Mouse (Mus musculus): ENCODE measurements around the gene Zfp697. TPM values are rescaled to one million over a fixed set of nuclear protein-coding genes. Genes with fewer than 3 reads are reported as not detected.
"Not testable (repeated sequence)": the region's sequence is repeated elsewhere in the genome, so short reads cannot be mapped to it uniquely, and the experiment has no call there.

The Zfp697 gene
- polyA plus RNA-seq, 1 experiment from 2014 or later: 9.2 TPM

GRCm38 (mm10) chr3:98497401-98497800 lies 115.1 kb downstream of the Zfp697 start:
- not testable (repeated sequence) for ATAC-seq; H3K4me1 ChIP-seq (ENCODE audit: insufficient read depth, low read depth, low read length); H3K4me2 ChIP-seq (replicated peaks; ENCODE audit: low read depth, low read length); H3K27ac ChIP-seq (ENCODE audit: low read length); DNase-seq (ENCODE audit: low spot score); H3K27me3 ChIP-seq (replicated peaks; ENCODE audit: insufficient read depth, low read length); H3K9ac ChIP-seq (replicated peaks; ENCODE audit: low read depth); H3K4me3 ChIP-seq (ENCODE audit: low read depth, low read length); H3K9me3 ChIP-seq (ENCODE audit: low read length); H3K36me3 ChIP-seq (ENCODE audit: insufficient read depth, low read length)

GRCm38 (mm10) chr3:98507229-98507628 lies 125.0 kb downstream of the Zfp697 start:
- not testable (repeated sequence) for H3K4me2 ChIP-seq (replicated peaks; ENCODE audit: low read depth, low read length); H3K9me3 ChIP-seq (ENCODE audit: low read length); ATAC-seq; H3K27ac ChIP-seq (ENCODE audit: low read length); H3K4me1 ChIP-seq (ENCODE audit: insufficient read depth, low read depth, low read length); H3K36me3 ChIP-seq (ENCODE audit: insufficient read depth, low read length); H3K27me3 ChIP-seq (replicated peaks; ENCODE audit: insufficient read depth, low read length); DNase-seq (ENCODE audit: low spot score); H3K9ac ChIP-seq (replicated peaks; ENCODE audit: low read depth); H3K4me3 ChIP-seq (ENCODE audit: low read depth, low read length)
- WGBS: no CpG with 5 or more reads among the region's 5 CpGs

GRCm38 (mm10) chr3:98510414-98510813 lies 128.2 kb downstream of the Zfp697 start, which contains the start of gene Hsd3b4:
Gene Hsd3b4, minus strand, starts transcription at chr3:98510514.
- no CpG with 5 or more reads among the region's 1 CpGs for WGBS
- not testable (repeated sequence) for H3K9me3 ChIP-seq (ENCODE audit: low read length)

GRCm38 (mm10) chr3:98522779-98523178 lies 140.5 kb downstream of the Zfp697 start:
- not testable (repeated sequence) for ATAC-seq; H3K36me3 ChIP-seq (ENCODE audit: insufficient read depth, low read length); H3K4me3 ChIP-seq (ENCODE audit: low read depth, low read length); H3K9me3 ChIP-seq (ENCODE audit: low read length); DNase-seq (ENCODE audit: low spot score); H3K27me3 ChIP-seq (replicated peaks; ENCODE audit: insufficient read depth, low read length); H3K9ac ChIP-seq (replicated peaks; ENCODE audit: low read depth); H3K4me2 ChIP-seq (replicated peaks; ENCODE audit: low read depth, low read length); H3K4me1 ChIP-seq (ENCODE audit: insufficient read depth, low read depth, low read length); H3K27ac ChIP-seq (ENCODE audit: low read length)
- WGBS: 0% methylated on average over 1 of the region's 2 CpGs

More at GRCm38 (mm10) chr3:98510414-98510813, 128.2 kb downstream of the Zfp697 start, which contains the start of gene Hsd3b4:
- not testable (repeated sequence) for ATAC-seq; H3K36me3 ChIP-seq (ENCODE audit: insufficient read depth, low read length); H3K4me3 ChIP-seq (ENCODE audit: low read depth, low read length); DNase-seq (ENCODE audit: low spot score); H3K27me3 ChIP-seq (replicated peaks; ENCODE audit: insufficient read depth, low read length); H3K4me2 ChIP-seq (replicated peaks; ENCODE audit: low read depth, low read length); H3K27ac ChIP-seq (ENCODE audit: low read length); H3K9ac ChIP-seq (replicated peaks; ENCODE audit: low read depth); H3K4me1 ChIP-seq (ENCODE audit: insufficient read depth, low read depth, low read length)

- H3K4me3 ChIP-seq (ENCODE audit: low read depth, low read length); H3K4me1 ChIP-seq (ENCODE audit: insufficient read depth, low read depth, low read length); H3K36me3 ChIP-seq (ENCODE audit: insufficient read depth, low read length); H3K9ac ChIP-seq (replicated peaks; ENCODE audit: low read depth); H3K4me2 ChIP-seq (replicated peaks; ENCODE audit: low read depth, low read length); ATAC-seq; DNase-seq (ENCODE audit: low spot score); H3K27ac ChIP-seq (ENCODE audit: low read length); H3K9me3 ChIP-seq (ENCODE audit: low read length); H3K27me3 ChIP-seq (replicated peaks; ENCODE audit: insufficient read depth, low read length): not testable (repeated sequence)
- WGBS: no CpG with 5 or more reads among the region's 1 CpGs
Measured at GRCm38 (mm10) chr3:98524552-98524951, 142.3 kb downstream of the Zfp697 start.

- not testable (repeated sequence) for DNase-seq (ENCODE audit: low spot score); H3K4me2 ChIP-seq (replicated peaks; ENCODE audit: low read depth, low read length); ATAC-seq; H3K4me1 ChIP-seq (ENCODE audit: insufficient read depth, low read depth, low read length); H3K9ac ChIP-seq (replicated peaks; ENCODE audit: low read depth); H3K27ac ChIP-seq (ENCODE audit: low read length); H3K27me3 ChIP-seq (replicated peaks; ENCODE audit: insufficient read depth, low read length); H3K9me3 ChIP-seq (ENCODE audit: low read length); H3K4me3 ChIP-seq (ENCODE audit: low read depth, low read length); H3K36me3 ChIP-seq (ENCODE audit: insufficient read depth, low read length)
Measured at GRCm38 (mm10) chr3:98524978-98525377, 142.7 kb downstream of the Zfp697 start.

DNA sequence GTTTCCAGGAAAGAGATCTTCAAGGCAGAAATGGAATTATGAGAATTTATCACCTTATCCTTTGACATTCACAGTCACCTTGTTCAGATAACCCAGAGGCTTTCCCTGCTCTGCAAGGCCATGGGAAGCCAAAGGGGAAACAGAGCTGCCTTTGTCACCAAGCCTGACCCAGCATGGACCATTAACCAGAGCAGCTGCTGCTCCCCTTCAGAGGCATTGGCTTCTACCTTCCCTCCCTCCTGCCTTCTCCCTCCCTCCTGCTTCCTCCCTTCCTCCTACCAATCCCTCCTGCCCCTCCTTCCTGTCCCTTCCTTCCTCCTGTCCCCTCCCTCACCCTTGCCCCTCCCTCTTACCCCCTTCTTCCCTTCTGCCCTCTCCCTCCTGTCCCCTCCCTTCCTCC lies 165.4 kb downstream of the Zfp697 start:
- H3K27ac ChIP-seq (ENCODE audit: low read length); DNase-seq (ENCODE audit: low spot score): not testable (repeated sequence)

DNA sequence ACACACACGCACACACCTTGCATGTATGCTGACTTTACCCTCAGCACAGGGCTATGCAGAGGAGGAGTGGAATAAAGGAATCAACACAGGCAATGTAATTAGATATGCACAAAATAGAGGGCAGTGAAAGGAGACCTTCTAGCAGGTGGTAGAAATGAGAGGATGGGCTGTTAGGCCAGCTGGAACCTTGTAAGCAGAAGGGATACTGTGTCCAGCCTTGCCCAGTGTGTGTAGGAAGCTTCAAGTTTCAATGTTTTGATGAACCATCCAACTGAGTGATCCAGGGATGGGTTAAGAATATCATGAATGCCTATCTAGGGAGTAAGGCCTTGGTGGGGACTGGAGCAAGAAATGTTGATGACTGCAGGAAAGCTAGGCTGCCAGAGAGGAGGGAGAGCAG lies 166.2 kb downstream of the Zfp697 start:
- H3K9me3 ChIP-seq (ENCODE audit: low read length); H3K36me3 ChIP-seq (ENCODE audit: insufficient read depth, low read length); DNase-seq (ENCODE audit: low spot score); H3K27ac ChIP-seq (ENCODE audit: low read length); H3K4me1 ChIP-seq (ENCODE audit: insufficient read depth, low read depth, low read length); H3K27me3 ChIP-seq (replicated peaks; ENCODE audit: insufficient read depth, low read length); ATAC-seq; H3K9ac ChIP-seq (replicated peaks; ENCODE audit: low read depth); H3K4me2 ChIP-seq (replicated peaks; ENCODE audit: low read depth, low read length); H3K4me3 ChIP-seq (ENCODE audit: low read depth, low read length): not testable (repeated sequence)
- WGBS: no CpG with 5 or more reads among the region's 1 CpGs

More for the DNA sequence above, 165.4 kb downstream of the Zfp697 start:
- not testable (repeated sequence) for H3K4me2 ChIP-seq (replicated peaks; ENCODE audit: low read depth, low read length); H3K4me3 ChIP-seq (ENCODE audit: low read depth, low read length); H3K36me3 ChIP-seq (ENCODE audit: insufficient read depth, low read length); H3K9me3 ChIP-seq (ENCODE audit: low read length); ATAC-seq; H3K4me1 ChIP-seq (ENCODE audit: insufficient read depth, low read depth, low read length); H3K27me3 ChIP-seq (replicated peaks; ENCODE audit: insufficient read depth, low read length); H3K9ac ChIP-seq (replicated peaks; ENCODE audit: low read depth)

DNA sequence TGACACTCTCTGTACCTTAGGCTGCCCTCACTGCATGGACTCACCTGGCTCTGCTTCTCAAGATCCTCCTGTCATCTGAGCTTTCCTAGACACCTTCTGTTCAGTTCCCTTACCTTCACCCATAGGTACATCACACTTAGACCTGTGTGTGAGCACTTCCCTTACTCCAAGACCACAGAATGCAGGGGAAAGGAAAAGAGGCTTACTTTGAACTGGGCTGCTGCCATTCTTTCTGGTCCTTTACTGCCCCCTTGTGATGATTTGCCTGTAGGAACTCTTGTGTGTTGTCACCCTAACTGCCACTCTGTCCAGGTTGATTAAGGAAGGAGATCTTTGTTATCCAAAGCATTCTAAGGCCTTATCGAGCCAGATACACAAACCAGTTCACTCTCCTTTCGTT lies 168.0 kb downstream of the Zfp697 start:
- H3K4me1 ChIP-seq (ENCODE audit: insufficient read depth, low read depth, low read length); ATAC-seq: not testable (repeated sequence)
- WGBS: no CpG with 5 or more reads among the region's 2 CpGs

DNA sequence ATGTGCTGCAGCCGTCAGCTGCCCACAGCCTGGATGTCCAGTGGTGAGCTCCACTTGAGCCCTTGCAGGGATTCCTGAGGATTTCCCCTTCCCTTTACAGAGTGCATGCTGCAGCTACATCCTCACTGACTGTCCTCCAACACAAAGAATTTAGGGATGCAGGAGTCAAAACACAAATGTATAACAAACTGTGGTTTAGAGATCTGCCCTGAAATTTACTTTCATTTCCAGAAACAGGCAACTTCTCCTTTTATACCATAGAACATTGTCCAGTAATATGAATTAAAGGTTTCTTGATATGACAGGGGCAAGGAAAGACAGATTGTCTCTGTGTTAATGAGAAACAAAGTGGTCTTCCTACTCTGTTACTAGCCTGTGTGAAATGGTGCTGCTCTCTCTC lies 168.6 kb downstream of the Zfp697 start:
- H3K4me2 ChIP-seq (replicated peaks; ENCODE audit: low read depth, low read length); H3K27me3 ChIP-seq (replicated peaks; ENCODE audit: insufficient read depth, low read length); H3K9me3 ChIP-seq (ENCODE audit: low read length); H3K36me3 ChIP-seq (ENCODE audit: insufficient read depth, low read length); H3K27ac ChIP-seq (ENCODE audit: low read length); ATAC-seq; DNase-seq (ENCODE audit: low spot score); H3K4me1 ChIP-seq (ENCODE audit: insufficient read depth, low read depth, low read length); H3K4me3 ChIP-seq (ENCODE audit: low read depth, low read length); H3K9ac ChIP-seq (replicated peaks; ENCODE audit: low read depth): not testable (repeated sequence)
- WGBS: no CpG with 5 or more reads among the region's 1 CpGs

More for the DNA sequence above, 168.0 kb downstream of the Zfp697 start:
- H3K4me2 ChIP-seq (replicated peaks; ENCODE audit: low read depth, low read length); H3K4me3 ChIP-seq (ENCODE audit: low read depth, low read length); H3K27ac ChIP-seq (ENCODE audit: low read length); DNase-seq (ENCODE audit: low spot score); H3K36me3 ChIP-seq (ENCODE audit: insufficient read depth, low read length); H3K27me3 ChIP-seq (replicated peaks; ENCODE audit: insufficient read depth, low read length); H3K9ac ChIP-seq (replicated peaks; ENCODE audit: low read depth); H3K9me3 ChIP-seq (ENCODE audit: low read length): not testable (repeated sequence)
